Mouse (Mus musculus) MEL (cell line): Measurements from ENCODE around the gene Aire. TPM values are rescaled to one million over a fixed set of nuclear protein-coding genes. Genes with fewer than 3 reads are reported as not detected.

Experiments used
- DNase-seq: peaks from one replicate; pipeline ENCODE4 v3.0.0; 2011; ENCODE audit warnings: low read depth, low spot score
- H3K27ac ChIP-seq: 2 replicates; pipeline ENCODE4 v1.5.1; 2012; ENCODE audit warnings: low read depth, mild to moderate bottlenecking, control low read depth, low read length, moderate library complexity; ENCODE audit not compliant: control insufficient read depth
- H3K27me3 ChIP-seq, 2 experiments: fragments of 150-350 bp in 1 of 2; sonication (generic) in 1 of 2; 2 replicates each; pipeline ENCODE4 v1.6.1; 2012; ENCODE audit warnings: low read length in 2 of 2, mild to moderate bottlenecking in 2 of 2, improper control_type of control experiment in 1 of 2, moderate library complexity in 1 of 2; ENCODE audit not compliant: insufficient read depth in 2 of 2, control insufficient read depth in 1 of 2
- H3K36me3 ChIP-seq, 2 experiments: 2 replicates each; pipeline ENCODE4 v1.6.1; 2012 to 2014; ENCODE audit warnings: low read length in 2 of 2, improper control_type of control experiment in 1 of 2, inconsistent platforms in 1 of 2, mild to moderate bottlenecking in 1 of 2; ENCODE audit not compliant: insufficient read depth in 2 of 2, control insufficient read depth in 1 of 2
- H3K4me1 ChIP-seq, 2 experiments: fragments of 150-350 bp in 1 of 2; sonication (generic) in 1 of 2; 2 replicates each; pipeline ENCODE4 v1.6.1; 2012; ENCODE audit warnings: low read length in 2 of 2, improper control_type of control experiment in 1 of 2, mild to moderate bottlenecking in 1 of 2; ENCODE audit not compliant: insufficient read depth in 2 of 2, control insufficient read depth in 1 of 2
- H3K4me3 ChIP-seq, 2 experiments: fragments of 150-350 bp in 1 of 2; sonication (generic) in 1 of 2; 2 replicates each; pipeline ENCODE4 v1.5.1; 2012; ENCODE audit warnings: low read depth in 2 of 2, low read length in 2 of 2, mild to moderate bottlenecking in 2 of 2, moderate library complexity in 2 of 2, control low read depth in 1 of 2, improper control_type of control experiment in 1 of 2; ENCODE audit not compliant: control insufficient read depth in 1 of 2, insufficient read depth in 1 of 2
- H3K79me2 ChIP-seq: 2 replicates; pipeline ENCODE4 v1.6.1; 2012; ENCODE audit warnings: mild to moderate bottlenecking, low read length, moderate library complexity; ENCODE audit not compliant: control insufficient read depth, poor library complexity, insufficient read depth
- H3K9ac ChIP-seq: 2 replicates; pipeline ENCODE4 v1.6.1; 2012; ENCODE audit warnings: low read depth, mild to moderate bottlenecking, control low read depth, low read length, moderate library complexity; ENCODE audit not compliant: control insufficient read depth, poor library complexity, severe bottlenecking
- H3K9me3 ChIP-seq: fragments of 150-350 bp; sonication (generic); replicated peaks from 2 replicates; pipeline ENCODE4 v1.6.1; 2012; ENCODE audit warnings: mild to moderate bottlenecking, low read length, improper control_type of control experiment, moderate library complexity; ENCODE audit not compliant: insufficient read depth
- CTCF ChIP-seq, 3 experiments: IDR thresholded peaks in 2 of 3; conservative IDR thresholded peaks in 1 of 3; 2 replicates each; pipeline ENCODE4 v1.5.1; 2011 to 2012; ENCODE audit warnings: low read length in 3 of 3, low read depth in 2 of 3, mild to moderate bottlenecking in 2 of 3, improper control_type of control experiment in 1 of 3, inconsistent platforms in 1 of 3, mixed read lengths in 1 of 3, moderate library complexity in 1 of 3; ENCODE audit not compliant: control insufficient read depth in 1 of 3, insufficient read depth in 1 of 3, poor library complexity in 1 of 3, severe bottlenecking in 1 of 3
- E2F4 ChIP-seq: IDR thresholded peaks from 2 replicates; pipeline ENCODE4 v1.6.1; 2011; ENCODE audit warnings: low read depth, low read length, improper control_type of control experiment, borderline replicate concordance
- ETS1 ChIP-seq: IDR thresholded peaks from 2 replicates; pipeline ENCODE4 v1.6.1; 2012; ENCODE audit warnings: low read depth, mild to moderate bottlenecking, inconsistent platforms, low read length, improper control_type of control experiment, moderate library complexity
- GABPA ChIP-seq: IDR thresholded peaks from 2 replicates; pipeline ENCODE4 v1.6.1; 2012; ENCODE audit warnings: low read depth, mild to moderate bottlenecking, inconsistent platforms, low read length, improper control_type of control experiment, moderate library complexity
- GATA1 ChIP-seq: IDR thresholded peaks from 2 replicates; pipeline ENCODE4 v1.6.1; 2011; ENCODE audit warnings: low read depth, low read length, improper control_type of control experiment
- KAT2A ChIP-seq: conservative IDR thresholded peaks from 2 replicates; pipeline ENCODE4 v1.6.1; 2012; ENCODE audit warnings: low read depth, low read length, improper control_type of control experiment, inconsistent platforms
- MAFK ChIP-seq: IDR thresholded peaks from 2 replicates; pipeline ENCODE4 v1.6.1; 2011; ENCODE audit warnings: low read depth, mild to moderate bottlenecking, low read length, improper control_type of control experiment, borderline replicate concordance
- MAX ChIP-seq: IDR thresholded peaks from 2 replicates; pipeline ENCODE4 v1.6.1; 2011; ENCODE audit warnings: low read length, improper control_type of control experiment
- MXI1 ChIP-seq: IDR thresholded peaks from 2 replicates; pipeline ENCODE4 v1.6.1; 2011; ENCODE audit warnings: mild to moderate bottlenecking, low read depth, low read length, improper control_type of control experiment
- MYB ChIP-seq: IDR thresholded peaks from 2 replicates; pipeline ENCODE4 v1.6.1; 2011; ENCODE audit warnings: mild to moderate bottlenecking, low read depth, low read length, improper control_type of control experiment
- NELFE ChIP-seq: IDR thresholded peaks from 2 replicates; pipeline ENCODE4 v1.6.1; 2011; ENCODE audit warnings: low read depth, low read length, improper control_type of control experiment
- NRF1 ChIP-seq: IDR thresholded peaks from 2 replicates; pipeline ENCODE4 v1.6.1; 2014; ENCODE audit warnings: low read depth, mild to moderate bottlenecking, inconsistent platforms, low read length, improper control_type of control experiment, moderate library complexity; ENCODE audit not compliant: poor library complexity, insufficient read depth, severe bottlenecking
- POLR2A ChIP-seq, 2 experiments: IDR thresholded peaks; 2 replicates each; pipeline ENCODE4 v1.6.1; 2011 to 2012; ENCODE audit warnings: low read length in 2 of 2, mild to moderate bottlenecking in 2 of 2, control low read depth in 1 of 2, improper control_type of control experiment in 1 of 2, low read depth in 1 of 2, moderate library complexity in 1 of 2; ENCODE audit not compliant: control insufficient read depth in 1 of 2, insufficient read depth in 1 of 2, poor library complexity in 1 of 2
- RAD21 ChIP-seq: IDR thresholded peaks from 2 replicates; pipeline ENCODE4 v1.6.1; 2011; ENCODE audit warnings: mild to moderate bottlenecking, low read depth, low read length, improper control_type of control experiment
- RCOR1 ChIP-seq: IDR thresholded peaks from 2 replicates; pipeline ENCODE4 v1.6.1; 2012; ENCODE audit warnings: low read depth, mild to moderate bottlenecking, inconsistent platforms, low read length, improper control_type of control experiment
- SMC3 ChIP-seq: IDR thresholded peaks from 2 replicates; pipeline ENCODE4 v1.6.1; 2011; ENCODE audit warnings: low read depth, low read length, improper control_type of control experiment
- TAL1 ChIP-seq: IDR thresholded peaks from 2 replicates; pipeline ENCODE4 v1.6.1; 2012; ENCODE audit warnings: mild to moderate bottlenecking, inconsistent platforms, low read length, moderate library complexity, mixed read lengths
- TCF12 ChIP-seq: IDR thresholded peaks from 2 replicates; pipeline ENCODE4 v1.6.1; 2014; ENCODE audit warnings: low read depth, mild to moderate bottlenecking, inconsistent platforms, low read length, improper control_type of control experiment, moderate library complexity
- USF1 ChIP-seq: IDR thresholded peaks from 2 replicates; pipeline ENCODE4 v1.6.1; 2014; ENCODE audit warnings: low read depth, mild to moderate bottlenecking, inconsistent platforms, low read length, improper control_type of control experiment, moderate library complexity
- USF2 ChIP-seq, 2 experiments: IDR thresholded peaks; 2 replicates each; pipeline ENCODE4 v1.6.1; 2011 to 2012; ENCODE audit warnings: improper control_type of control experiment in 2 of 2, low read length in 2 of 2, borderline replicate concordance in 1 of 2, inconsistent platforms in 1 of 2, low read depth in 1 of 2, mild to moderate bottlenecking in 1 of 2; ENCODE audit not compliant: insufficient read depth in 1 of 2
- ZC3H11A ChIP-seq: IDR thresholded peaks from 2 replicates; pipeline ENCODE4 v1.6.1; 2012; ENCODE audit warnings: low read depth, mild to moderate bottlenecking, inconsistent platforms, low read length, improper control_type of control experiment
- ZKSCAN1 ChIP-seq: IDR thresholded peaks from 2 replicates; pipeline ENCODE4 v1.6.1; 2012; ENCODE audit warnings: low read depth, mild to moderate bottlenecking, inconsistent platforms, low read length, improper control_type of control experiment, moderate library complexity
- ZNF384 ChIP-seq: IDR thresholded peaks from 2 replicates; pipeline ENCODE4 v1.6.1; 2012; ENCODE audit warnings: low read depth, mild to moderate bottlenecking, inconsistent platforms, low read length, improper control_type of control experiment
- polyA plus RNA-seq, 2 experiments: library from polyadenylated mRNA; stranded (reverse) in 1 of 2; unstranded in 1 of 2; fragments of >175 nt in 1 of 2; fragments of >200 nt in 1 of 2; gene quantifications; 2 replicates each; pipeline versions ENCODE4 v1.2.1 to v1.2.4; 2012; ENCODE audit warnings: low replicate concordance in 2 of 2, low read depth in 1 of 2; ENCODE audit not compliant: insufficient read length in 2 of 2, insufficient read depth in 1 of 2, missing spikeins in 1 of 2
- total RNA-seq: library from RNA; depleted of rRNA; stranded (reverse); fragments of 300-350 nt; gene quantifications from 2 replicates; pipeline ENCODE4 v1.2.3, GENCODE M21; 2012; rRNA removed

The Aire gene
- total RNA-seq (not detected in 2 replicates), polyA plus RNA-seq (under 1 TPM in 1 of 2 experiments, not detected in 1; 0.17 TPM)

GRCm38 (mm10) chr10:78043406-78043836 is at the start of gene Aire:
Aire (minus strand) TSS chr10:78043610.
- no peaks in the 10 kb centered on the region for H3K4me1 ChIP-seq
- no peaks in the 10 kb centered on the region for H3K36me3 ChIP-seq
- H3K79me2 ChIP-seq: no peaks in the 10 kb centered on the region
- DNase-seq: peak; percentile 48
- no peak within 1 kb of the TSS for H3K9ac ChIP-seq
- TF ChIP-seq SMC3 (peak; percentile 65), MAX (no peak), ZC3H11A (peak; percentile 18; the same call in 1 of the 2 replicates), TCF12 (0 out of 2 replicates have a peak, but pooled peaks have one; percentile 6), RAD21 (peak; percentile 27), GATA1 (no peak), ZKSCAN1 (no peak), CTCF (IDR thresholded peaks at IDR 0.05 in 2 of 3, conservative IDR thresholded peaks at IDR 0.05 in 1 of 3; ENCODE audit: control insufficient read depth in 1 of 3, insufficient read depth in 1 of 3, low read depth in 2 of 3, low read length in 3 of 3, poor library complexity in 1 of 3, severe bottlenecking in 1 of 3) (peak; percentile 71 to 89 (median 72))
- H3K4me3 ChIP-seq: no peak within 1 kb of the TSS
- H3K27me3 ChIP-seq: peaks cover 0 to 5% of the 10 kb centered on the region in 2 experiments
- H3K9me3 ChIP-seq: no peaks in the 10 kb centered on the region
- H3K27ac ChIP-seq: no peak within 1 kb of the TSS

GRCm38 (mm10) chr10:78092725-78093029 is 49.3 kb upstream of the Aire start:
- no peaks in the 10 kb centered on the region for H3K36me3 ChIP-seq
- 0 out of 4 replicates have a peak, but pooled peaks cover 0 to 2% of the 10 kb centered on the region in 2 experiments for H3K27me3 ChIP-seq
- no peak for TF ChIP-seq ZKSCAN1
- no peak for TF ChIP-seq MAFK
- no peak for TF ChIP-seq RCOR1
- TF ChIP-seq E2F4: no peak
- no peak for TF ChIP-seq GABPA
- no peak for TF ChIP-seq MXI1
- TF ChIP-seq USF2 (IDR thresholded peaks at IDR 0.05; ENCODE audit: borderline replicate concordance in 1 of 2, insufficient read depth in 1 of 2, low read depth in 1 of 2, low read length in 2 of 2): no peak
- no peak for TF ChIP-seq KAT2A
- TF ChIP-seq NRF1: no peak
- no peak for TF ChIP-seq POLR2A (IDR thresholded peaks at IDR 0.05; ENCODE audit: control insufficient read depth in 1 of 2, insufficient read depth in 1 of 2, low read depth in 1 of 2, low read length in 2 of 2, poor library complexity in 1 of 2)
- no peak for TF ChIP-seq ZNF384
- no peak for TF ChIP-seq MYB
- no peak for TF ChIP-seq TAL1
- no peak for TF ChIP-seq RAD21
- no peak for TF ChIP-seq ETS1
- TF ChIP-seq USF1: no peak
- TF ChIP-seq NELFE: no peak
- TF ChIP-seq SMC3: no peak
- H3K9me3 ChIP-seq: no peaks in the 10 kb centered on the region
- no peak for DNase-seq
- H3K9ac ChIP-seq: no peak overlapping the region
- no peaks in the 10 kb centered on the region for H3K79me2 ChIP-seq
- H3K4me3 ChIP-seq: no peak overlapping the region
- no peaks in the 10 kb centered on the region for H3K4me1 ChIP-seq
- no peak overlapping the region for H3K27ac ChIP-seq
